Mouse (Mus musculus) CH12.LX (cell line): ENCODE measurements around the gene Kit. TPM values are rescaled to one million over a fixed set of nuclear protein-coding genes. Genes with fewer than 3 reads are reported as not detected.

Source experiments
- DNase-seq: peaks from one replicate; pipeline ENCODE4 v3.0.0-alpha.2; 2013; ENCODE audit errors: extremely low read depth
- H3K27ac ChIP-seq: 2 replicates; pipeline ENCODE4 v1.5.1; 2012; ENCODE audit warnings: low read depth, mild to moderate bottlenecking, control low read depth, moderate library complexity; ENCODE audit not compliant: insufficient read depth
- H3K27me3 ChIP-seq: replicated peaks from 2 replicates; pipeline ENCODE3; 2012; ENCODE audit warnings: inconsistent platforms
- H3K36me3 ChIP-seq, 2 experiments: replicated peaks in 1 of 2; 2 replicates each; pipeline versions ENCODE3 to v1.6.1; 2012; ENCODE audit warnings: inconsistent platforms in 1 of 2, low read length in 1 of 2, mild to moderate bottlenecking in 1 of 2, mixed read lengths in 1 of 2, moderate library complexity in 1 of 2; ENCODE audit not compliant: control insufficient read depth in 1 of 2, insufficient read depth in 1 of 2
- H3K4me1 ChIP-seq, 2 experiments: 2 replicates each; pipeline ENCODE4 v1.6.1; 2012; ENCODE audit warnings: inconsistent platforms in 1 of 2, moderate library complexity in 1 of 2; ENCODE audit not compliant: insufficient read depth in 2 of 2, control insufficient read depth in 1 of 2
- H3K4me2 ChIP-seq: 2 replicates; pipeline ENCODE4 v1.6.1; 2012; ENCODE audit warnings: low read depth, mild to moderate bottlenecking, control low read depth; ENCODE audit not compliant: poor library complexity, insufficient read depth, severe bottlenecking
- H3K4me3 ChIP-seq, 3 experiments: fragments of 150-350 bp in 1 of 3; sonication (generic) in 1 of 3; replicated peaks in 1 of 3; 2 replicates each; pipeline versions ENCODE3 to v1.5.1; 2011 to 2012; ENCODE audit warnings: low read depth in 2 of 3, low read length in 2 of 3, mild to moderate bottlenecking in 2 of 3, moderate library complexity in 2 of 3, control low read depth in 1 of 3, improper control_type of control experiment in 1 of 3, inconsistent platforms in 1 of 3, mixed read lengths in 1 of 3; ENCODE audit not compliant: poor library complexity in 1 of 3
- H3K79me2 ChIP-seq: replicated peaks from 2 replicates; pipeline ENCODE4 v1.6.1; 2012; ENCODE audit warnings: mild to moderate bottlenecking, moderate library complexity; ENCODE audit not compliant: control insufficient read depth, poor library complexity, insufficient read depth, severe bottlenecking; ENCODE audit errors: extremely low read depth
- H3K9ac ChIP-seq: 2 replicates; pipeline ENCODE4 v1.6.1; 2012; ENCODE audit warnings: low read depth, mild to moderate bottlenecking, control low read depth, moderate library complexity; ENCODE audit not compliant: insufficient read depth
- H3K9me3 ChIP-seq: replicated peaks from 2 replicates; pipeline ENCODE3; 2012; ENCODE audit warnings: low read length, inconsistent platforms, mixed read lengths
- E2F4 ChIP-seq: IDR thresholded peaks from 2 replicates; pipeline ENCODE4 v1.6.1; 2011; ENCODE audit warnings: low read depth, low read length, improper control_type of control experiment; ENCODE audit not compliant: insufficient replicate concordance
- ELF1 ChIP-seq: IDR thresholded peaks from 2 replicates; pipeline ENCODE4 v1.6.1; 2014; ENCODE audit warnings: low read depth, mild to moderate bottlenecking, inconsistent platforms, low read length, improper control_type of control experiment
- GABPA ChIP-seq: IDR thresholded peaks from 2 replicates; pipeline ENCODE4 v1.6.1; 2012; ENCODE audit warnings: low read depth, low read length, improper control_type of control experiment, inconsistent platforms; ENCODE audit not compliant: insufficient replicate concordance
- HCFC1 ChIP-seq: IDR thresholded peaks from 2 replicates; pipeline ENCODE4 v1.6.1; 2012; ENCODE audit warnings: low read depth, mild to moderate bottlenecking, inconsistent platforms, low read length, improper control_type of control experiment
- NELFE ChIP-seq: IDR thresholded peaks from 2 replicates; pipeline ENCODE4 v1.6.1; 2011; ENCODE audit warnings: low read depth, low read length, improper control_type of control experiment
- NRF1 ChIP-seq: IDR thresholded peaks from 2 replicates; pipeline ENCODE4 v1.6.1; 2014; ENCODE audit warnings: low read depth, mild to moderate bottlenecking, inconsistent platforms, low read length, improper control_type of control experiment, moderate library complexity
- PAX5 ChIP-seq: IDR thresholded peaks from 2 replicates; pipeline ENCODE4 v1.6.1; 2012; ENCODE audit warnings: low read length, inconsistent platforms, mixed read lengths
- POLR2A ChIP-seq: IDR thresholded peaks from 2 replicates; pipeline ENCODE4 v1.6.1; 2011; ENCODE audit warnings: low read depth, mild to moderate bottlenecking, improper control_type of control experiment, low read length
- RAD21 ChIP-seq: IDR thresholded peaks from 2 replicates; pipeline ENCODE4 v1.6.1; 2011; ENCODE audit warnings: low read depth, mild to moderate bottlenecking, low read length, improper control_type of control experiment, moderate library complexity
- RCOR1 ChIP-seq: conservative IDR thresholded peaks from 2 replicates; pipeline ENCODE4 v1.6.1; 2012; ENCODE audit warnings: low read depth, mild to moderate bottlenecking, inconsistent platforms, low read length, improper control_type of control experiment
- SIN3A ChIP-seq: IDR thresholded peaks from 2 replicates; pipeline ENCODE4 v1.6.1; 2012; ENCODE audit warnings: low read length, improper control_type of control experiment, inconsistent platforms
- SMC3 ChIP-seq: IDR thresholded peaks from 2 replicates; pipeline ENCODE4 v1.6.1; 2011; ENCODE audit warnings: low read depth, low read length, improper control_type of control experiment
- TBP ChIP-seq: conservative IDR thresholded peaks from 2 replicates; pipeline ENCODE4 v1.6.1; 2011; ENCODE audit warnings: low read depth, low read length, improper control_type of control experiment
- USF1 ChIP-seq: IDR thresholded peaks from 2 replicates; pipeline ENCODE4 v1.6.1; 2014; ENCODE audit warnings: low read depth, mild to moderate bottlenecking, inconsistent platforms, low read length, improper control_type of control experiment
- ZC3H11A ChIP-seq: IDR thresholded peaks from 2 replicates; pipeline ENCODE4 v1.6.1; 2012; ENCODE audit warnings: low read depth, mild to moderate bottlenecking, inconsistent platforms, low read length, improper control_type of control experiment
- ZKSCAN1 ChIP-seq: IDR thresholded peaks from 2 replicates; pipeline ENCODE4 v1.6.1; 2012; ENCODE audit warnings: low read depth, inconsistent platforms, low read length, improper control_type of control experiment, borderline replicate concordance
- ZMIZ1 ChIP-seq: IDR thresholded peaks from 2 replicates; pipeline ENCODE4 v1.6.1; 2012; ENCODE audit warnings: low read depth, mild to moderate bottlenecking, inconsistent platforms, low read length, improper control_type of control experiment
- dilution Hi-C: fragments of 300-500 bp; cut with MboI; formaldehyde crosslinking; loops from 2 replicates; pipeline ENCODE4 v1.14.3; 2020; ENCODE audit warnings: low sequenced_read_pairs; ENCODE audit not compliant: extremely low pct_unique_long_range_greater_than_20kb, extremely low pct_ligation_motif_present
- in situ Hi-C: fragments of 300-500 bp; cut with MboI; formaldehyde crosslinking; loops from 3 replicates; pipeline ENCODE4 v1.14.3; 2019; ENCODE audit warnings: low sequenced_read_pairs, low pct_ligation_motif_present, low pct_unique_long_range_greater_than_20kb, mixed read lengths
- polyA plus RNA-seq: library from polyadenylated mRNA; unstranded; fragments of >175 nt; gene quantifications from 2 replicates; pipeline ENCODE4 v1.2.1, GENCODE M21; 2012; ENCODE audit warnings: low read depth; ENCODE audit not compliant: insufficient read length
- total RNA-seq, 2 experiments: library from RNA; depleted of rRNA; stranded (reverse); fragments of 300-350 nt in 1 of 2; fragments of >200 nt in 1 of 2; gene quantifications; 2 replicates each; pipeline ENCODE4 v1.2.3; 2012 to 2014

The Kit gene
- total and polyA plus RNA-seq, 3 experiments = 0.13 to 0.64 TPM; not detected in 1

- dilution Hi-C loops = no loop called here
- Histone ChIP-seq H3K79me2 (no peaks in the 10 kb centered on the region), H3K36me3 (no peaks in the 10 kb centered on the region), H3K4me1 (no peaks in the 10 kb centered on the region), H3K4me3 (no peak overlapping the region), H3K4me2 (no peak overlapping the region), H3K27ac (no peak overlapping the region), H3K27me3 (no peaks in the 10 kb centered on the region), H3K9me3 (peaks cover 18% of the 10 kb centered on the region), H3K9ac (no peak overlapping the region)
- in situ Hi-C loops = no loop called here
- DNase-seq = no peak
- TF ChIP-seq RAD21 = no peak
- TF ChIP-seq SIN3A = no peak
- TF ChIP-seq USF1 = no peak
- no peak for TF ChIP-seq TBP
Measured at GRCm38 (mm10) chr5:75698556-75698955, 123.8 kb downstream of the Kit start.

GRCm38 (mm10) chr5:75699081-75699480 lies 124.4 kb downstream of the Kit start:
- DNase-seq = no peak
- in situ Hi-C loops = no loop called here
- Histone ChIP-seq H3K4me1 (no peaks in the 10 kb centered on the region), H3K36me3 (no peaks in the 10 kb centered on the region), H3K27me3 (no peaks in the 10 kb centered on the region), H3K9ac (no peak overlapping the region), H3K4me3 (no peak overlapping the region), H3K4me2 (no peak overlapping the region)
- dilution Hi-C loops = no loop called here
- TF ChIP-seq NELFE = no peak
- no peak for TF ChIP-seq SMC3
- TF ChIP-seq ZC3H11A = no peak
- TF ChIP-seq PAX5 = no peak
- no peak for TF ChIP-seq ZMIZ1
- TF ChIP-seq RCOR1 = no peak
- no peak for TF ChIP-seq GABPA
- TF ChIP-seq E2F4 = no peak
- no peak for TF ChIP-seq HCFC1
- TF ChIP-seq TBP = no peak
- no peak for TF ChIP-seq NRF1
- TF ChIP-seq ELF1 = no peak
- no peak for TF ChIP-seq ZKSCAN1
- no peak for TF ChIP-seq POLR2A
- TF ChIP-seq, all 38 proteins: peak for 0
- H3K9me3 ChIP-seq = peaks cover 19% of the 10 kb centered on the region
- H3K79me2 ChIP-seq = no peaks in the 10 kb centered on the region
- no peak overlapping the region for H3K27ac ChIP-seq
